Mouse (Mus musculus): Measurements from ENCODE around the gene Ptprcap.

Gene Ptprcap

DNA sequence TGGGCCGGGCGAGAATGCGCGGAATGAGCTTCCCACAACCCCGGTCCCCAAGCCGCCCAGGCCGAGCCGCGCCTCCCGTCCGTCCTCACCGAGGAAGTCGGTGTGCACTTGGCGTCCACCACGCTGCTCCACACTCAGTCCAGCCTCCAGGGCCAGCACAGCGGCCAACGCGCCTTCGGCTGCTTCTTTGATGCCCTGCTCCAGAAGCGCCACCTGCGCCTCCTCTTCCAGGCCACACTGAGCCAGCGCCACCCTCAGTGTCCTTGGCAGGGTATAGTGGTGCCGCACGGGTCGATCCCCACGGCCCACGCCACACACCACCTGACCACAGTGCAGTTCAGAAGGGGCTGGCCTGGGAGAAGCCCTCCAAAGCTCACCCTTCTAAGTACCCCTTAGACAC is 16.4 kb downstream of the Ptprcap start:
- peak in 1 of 2 experiments; percentile 49 for DNase-seq

DNA sequence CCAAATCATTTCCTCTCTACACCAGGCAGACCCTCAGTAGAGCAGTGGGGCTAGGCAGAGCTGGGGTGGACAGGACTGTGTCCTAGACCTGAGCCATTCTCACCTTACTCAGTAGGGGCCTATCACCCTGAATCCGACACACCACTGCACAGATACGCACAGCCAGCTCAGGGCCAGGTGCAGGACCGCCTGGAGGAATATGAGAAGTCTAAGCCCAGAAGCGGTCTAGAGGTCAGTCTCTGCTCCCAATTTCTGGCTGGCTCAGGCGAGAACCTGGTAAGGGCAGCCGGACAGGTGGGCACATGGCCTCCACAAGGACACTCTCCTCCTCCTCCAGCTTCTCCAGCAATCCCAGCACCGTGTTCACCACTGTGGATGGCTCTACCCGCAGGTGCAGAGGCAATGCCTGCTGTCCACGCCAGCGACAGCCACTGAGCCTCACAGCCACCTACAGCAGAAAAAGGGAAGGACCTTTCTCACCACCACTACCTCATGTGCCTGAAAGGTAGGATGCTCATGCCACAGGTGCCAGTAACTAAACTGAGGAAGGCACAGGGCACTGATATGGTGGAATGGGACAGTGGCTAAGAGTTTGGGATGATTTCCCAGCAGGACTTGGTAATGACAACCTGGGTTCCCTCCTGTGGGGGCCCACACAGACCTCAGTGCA is 17.5 kb downstream of the Ptprcap start:
- DNase-seq, result no peak

DNA sequence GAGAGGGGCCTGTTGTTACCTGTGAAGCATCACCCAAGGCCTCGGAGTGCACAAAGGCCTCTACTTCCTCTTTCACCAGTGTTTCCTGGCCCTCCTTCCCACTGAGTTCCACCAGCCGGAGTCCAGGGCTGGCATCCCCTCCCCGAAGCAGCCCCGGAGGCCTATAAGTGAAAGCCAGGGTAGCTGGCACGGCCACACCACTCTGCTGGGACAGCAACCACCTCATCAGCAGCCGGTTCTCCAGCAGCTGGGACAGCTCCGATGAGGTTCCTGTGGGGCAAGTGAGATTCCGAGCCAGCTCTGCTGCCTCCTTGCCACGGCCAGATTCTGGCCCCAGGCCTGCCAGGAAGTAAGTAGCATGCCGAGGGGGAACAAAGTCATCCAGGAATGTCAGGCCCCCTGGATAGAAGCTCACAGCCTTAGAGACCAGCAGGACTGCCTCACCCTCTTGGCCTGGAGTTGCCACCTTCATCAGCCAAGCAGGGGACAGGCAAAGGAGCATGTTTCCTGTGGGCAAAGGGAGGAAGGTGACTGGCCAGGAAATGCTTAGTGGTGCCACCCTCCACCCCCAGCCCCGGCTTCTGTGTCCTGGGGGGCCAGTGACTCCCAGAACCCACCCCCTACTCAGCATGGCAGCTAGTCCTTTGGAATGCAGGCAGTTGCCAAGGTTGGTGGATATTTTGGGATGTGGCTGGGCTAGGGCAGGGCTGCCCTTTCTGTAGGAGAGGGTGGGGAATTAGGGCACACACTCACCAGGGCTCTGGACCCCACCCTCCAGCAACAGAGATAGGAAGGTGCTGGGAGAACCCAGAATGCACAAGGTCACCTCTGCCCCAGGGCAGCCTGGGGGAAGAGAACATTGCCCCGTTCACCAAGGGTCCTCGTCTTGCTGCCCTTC is 18.2 kb downstream of the Ptprcap start:
- no peak for DNase-seq

DNA sequence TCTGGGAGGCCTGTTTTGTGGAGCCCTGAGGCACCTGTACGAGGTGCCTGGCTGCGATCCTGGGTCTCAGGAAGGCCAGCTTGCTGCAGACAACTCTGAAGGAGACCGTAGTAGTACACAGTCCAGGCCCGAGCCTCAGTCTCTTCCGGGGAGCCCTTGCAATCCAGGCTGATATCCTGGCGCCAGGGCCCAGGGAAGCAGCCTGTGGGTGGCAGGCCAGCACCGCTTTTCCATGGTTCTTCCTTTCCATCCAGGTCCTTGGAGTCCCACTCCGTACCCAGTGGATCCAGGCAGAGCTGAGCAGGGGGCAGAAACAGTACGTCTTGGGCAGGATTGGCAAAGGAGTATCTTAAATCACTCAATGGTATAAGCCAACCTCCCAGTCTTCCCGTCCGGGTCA is 19.5 kb downstream of the Ptprcap start:
- no peak for DNase-seq

DNA sequence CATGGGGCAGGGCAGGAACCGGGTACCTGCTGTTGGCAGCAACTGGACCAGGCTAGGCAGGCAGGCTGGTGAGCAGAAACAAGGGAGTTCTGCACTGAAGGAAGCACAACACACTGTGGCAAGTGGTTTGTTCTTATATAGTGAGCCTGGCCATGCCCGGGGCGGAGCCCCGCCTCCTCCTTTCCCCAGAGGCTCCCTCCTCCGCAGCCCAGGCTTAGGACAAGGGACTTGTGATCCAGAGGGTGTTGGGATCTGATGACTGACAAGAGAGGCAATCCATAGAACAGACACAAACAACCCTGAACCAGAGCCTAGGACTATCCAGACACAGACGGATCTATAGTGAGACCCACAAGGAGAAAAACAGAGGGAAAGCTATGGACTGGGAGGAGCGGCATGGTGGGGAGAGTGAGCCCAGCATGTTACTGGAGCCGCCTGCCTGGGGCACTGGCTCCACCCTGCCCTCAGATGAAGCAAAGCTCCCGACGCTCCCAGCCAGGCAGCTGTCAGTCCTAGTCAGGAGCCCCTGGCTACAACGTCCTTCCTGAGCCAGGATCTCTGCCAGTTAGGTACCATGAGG is 22.1 kb downstream of the Ptprcap start, which contains the start of gene Carns1:
Carns1 (minus strand) TSS at position 112 of the 580 bp plus-strand sequence.
- DNase-seq, result no peak

DNA sequence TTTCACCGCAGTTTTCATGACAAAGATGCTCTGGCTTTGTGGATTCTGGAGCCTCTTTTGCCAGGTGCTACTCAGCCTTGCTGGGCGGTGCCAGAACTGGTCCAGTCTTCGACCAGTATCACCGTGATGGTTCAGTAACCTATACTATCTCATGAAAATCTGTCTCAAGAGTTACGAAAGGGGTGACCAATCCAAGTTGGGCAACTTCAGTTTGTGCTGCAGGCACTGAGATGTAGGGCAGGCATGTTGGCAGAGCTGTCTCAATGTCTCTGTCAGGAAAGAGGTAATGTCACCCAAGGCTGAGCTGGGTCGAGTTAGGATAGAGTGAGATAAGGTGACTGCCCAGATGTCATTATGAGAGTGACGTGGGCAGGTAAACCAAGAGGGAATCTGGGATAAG is 27.0 kb downstream of the Ptprcap start:
- DNase-seq, result no peak

DNA sequence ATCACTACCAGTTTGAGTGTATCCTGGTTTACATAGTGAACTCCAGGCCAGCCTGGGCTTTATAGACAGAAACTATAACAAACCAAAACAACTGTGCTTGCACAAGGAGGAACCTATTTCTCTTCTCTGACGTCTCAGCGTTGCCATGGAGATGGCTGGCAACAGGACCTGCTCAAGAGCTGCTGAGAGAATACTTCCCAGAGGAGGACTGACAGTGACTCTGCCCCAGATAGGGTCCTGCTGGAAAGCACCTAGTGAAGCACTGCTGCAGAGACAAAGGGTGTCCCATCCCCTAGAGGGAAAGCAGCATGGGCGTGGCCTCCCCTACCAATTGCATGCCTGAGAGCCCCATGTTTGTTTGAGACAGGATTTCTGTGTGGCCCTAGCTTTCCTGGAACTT is 28.5 kb downstream of the Ptprcap start:
- no peak for DNase-seq

DNA sequence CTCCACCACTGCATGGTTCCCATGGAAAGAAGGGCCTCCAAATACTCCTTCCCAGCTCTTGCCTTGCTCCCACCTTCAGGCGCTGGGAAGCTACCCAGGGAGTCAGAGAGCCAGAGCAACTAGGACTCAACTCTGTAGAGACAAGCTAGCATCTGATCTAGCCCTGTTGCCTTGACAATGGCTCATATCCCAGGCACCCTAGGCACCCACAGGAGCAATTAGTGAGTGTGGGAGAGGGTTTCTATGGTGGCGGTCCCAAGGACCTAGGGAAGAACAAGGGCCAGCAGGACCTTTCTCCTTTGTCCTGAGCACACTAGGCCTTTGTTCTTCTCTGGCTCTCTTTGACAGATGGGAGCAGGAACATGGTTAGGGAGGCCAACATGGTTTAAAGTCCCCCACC is 30.3 kb downstream of the Ptprcap start:
- DNase-seq, result no peak

DNA sequence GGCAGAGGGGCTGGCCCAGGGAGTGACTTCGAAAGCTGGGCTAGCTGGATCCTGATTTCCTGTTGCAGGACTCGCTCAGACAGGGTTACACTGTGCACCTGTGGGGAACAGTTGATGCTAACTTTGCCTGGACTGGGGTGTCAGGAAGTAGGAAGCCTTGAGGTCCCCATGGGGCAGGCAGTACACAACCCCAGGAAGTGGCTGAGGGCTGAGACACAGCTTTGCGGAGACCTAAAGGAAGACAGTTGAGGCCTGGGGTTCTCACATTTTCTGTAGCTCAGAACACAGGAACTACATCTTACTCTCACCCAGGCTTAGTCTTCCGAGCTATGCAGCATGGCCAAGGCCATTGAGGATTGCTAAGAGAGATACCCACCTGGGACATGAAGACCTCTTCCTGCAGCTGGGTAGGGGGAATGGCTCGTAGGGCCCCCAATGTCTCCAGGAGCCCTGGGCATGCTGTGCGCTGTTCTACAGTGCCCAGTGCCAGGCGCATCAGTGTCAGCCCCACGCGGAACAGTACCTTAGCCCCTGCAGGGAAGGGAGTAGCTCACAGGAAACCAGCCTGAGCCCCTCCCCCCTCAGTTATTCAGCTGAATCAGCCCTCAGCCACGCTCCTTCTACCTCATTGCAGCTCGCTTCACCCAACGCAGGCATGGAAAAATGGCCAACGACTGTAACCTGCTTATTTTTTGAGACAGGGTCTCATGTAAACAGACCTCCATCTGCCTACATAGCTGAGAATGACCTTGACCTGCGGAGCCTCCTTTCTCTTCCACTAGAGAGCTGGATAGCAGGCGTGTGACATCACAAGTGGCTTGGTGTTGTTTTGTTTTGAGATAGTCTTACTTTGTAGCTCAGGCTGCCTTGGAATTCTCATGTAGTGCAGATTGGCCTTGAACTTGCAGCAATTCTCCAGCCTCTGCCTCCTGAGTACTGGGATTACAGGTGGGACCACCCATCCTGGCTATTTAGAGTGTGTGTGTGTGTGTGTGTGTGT is 31.9 kb downstream of the Ptprcap start:
- DNase-seq, result peak; percentile 77 to 91

DNA sequence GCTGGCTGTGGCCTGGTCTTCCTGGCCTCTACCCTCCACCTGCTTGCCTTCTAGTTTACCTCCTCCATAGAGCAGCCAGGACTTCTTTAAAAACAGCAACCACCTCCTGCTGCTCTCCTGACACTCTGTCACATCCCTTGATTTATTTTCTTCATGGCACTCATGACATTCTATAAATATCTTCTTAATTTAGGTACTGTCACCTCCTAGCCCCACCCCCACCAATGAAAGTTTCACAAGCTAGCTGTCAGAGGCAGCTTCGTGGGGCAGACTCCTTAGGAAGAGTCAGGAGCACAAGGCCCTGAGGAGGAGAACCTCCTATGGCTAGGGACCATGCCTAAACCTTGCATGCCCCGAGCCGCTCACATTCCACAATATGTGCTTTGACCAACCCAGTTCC is 33.9 kb downstream of the Ptprcap start:
- no peak for DNase-seq

DNA sequence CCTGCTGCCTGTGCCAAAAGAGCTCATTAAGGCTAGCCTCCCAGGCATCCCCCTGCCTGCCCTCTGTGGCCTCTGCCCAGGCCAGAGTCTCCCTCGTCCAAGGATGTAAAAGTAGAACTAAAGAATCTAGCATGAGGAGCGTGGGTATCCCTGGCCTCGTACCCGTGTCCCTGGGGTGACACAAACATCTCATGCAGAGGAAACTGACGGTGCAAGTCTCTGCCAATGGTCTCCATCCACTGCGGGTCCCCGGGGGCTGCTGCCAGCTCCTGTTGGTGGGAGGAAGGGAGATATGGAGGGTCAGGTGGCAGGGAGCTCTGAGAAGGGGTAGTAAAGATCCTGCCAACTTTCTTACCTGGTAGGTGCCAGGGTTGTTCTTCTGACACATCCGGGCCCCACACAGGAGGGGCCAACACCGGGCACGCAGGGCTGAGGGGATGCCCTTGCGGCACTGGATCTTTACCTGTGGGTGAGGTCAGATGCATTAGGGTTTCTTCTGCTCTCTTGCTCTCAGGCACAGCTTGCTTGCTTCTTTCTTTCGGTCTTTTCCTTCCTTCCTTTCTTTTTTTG is 35.7 kb downstream of the Ptprcap start:
- no peak for DNase-seq

DNA sequence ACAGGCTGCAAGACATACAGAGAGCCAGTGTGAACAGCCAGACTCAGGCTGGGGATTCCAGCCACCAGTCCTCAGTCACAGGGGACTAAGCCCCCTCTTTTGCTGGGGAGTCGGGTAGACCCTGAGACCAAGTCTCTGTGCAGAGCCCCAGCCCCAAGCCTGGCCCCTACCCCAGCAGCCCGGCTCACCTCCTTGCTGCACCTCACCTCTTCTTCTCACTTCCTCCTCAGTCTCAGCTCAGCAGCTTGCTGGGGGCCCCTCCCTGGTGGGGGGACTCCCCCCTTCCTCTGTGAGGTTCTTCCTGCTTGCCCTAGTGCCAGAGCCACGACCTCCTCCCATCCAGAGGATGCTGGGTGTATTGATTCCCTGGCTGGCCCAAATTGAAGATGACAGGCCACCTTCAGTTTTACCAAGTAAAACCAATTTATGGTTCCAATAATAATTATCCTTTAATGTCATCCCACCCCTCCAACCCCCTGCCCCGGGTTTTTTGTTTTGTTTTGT is 37.5 kb downstream of the Ptprcap start, which contains the start of gene Tbc1d10c:
Tbc1d10c (minus strand) TSS at position 454 of the 504 bp plus-strand sequence.
- peak; percentile 90 to 95 for DNase-seq

DNA sequence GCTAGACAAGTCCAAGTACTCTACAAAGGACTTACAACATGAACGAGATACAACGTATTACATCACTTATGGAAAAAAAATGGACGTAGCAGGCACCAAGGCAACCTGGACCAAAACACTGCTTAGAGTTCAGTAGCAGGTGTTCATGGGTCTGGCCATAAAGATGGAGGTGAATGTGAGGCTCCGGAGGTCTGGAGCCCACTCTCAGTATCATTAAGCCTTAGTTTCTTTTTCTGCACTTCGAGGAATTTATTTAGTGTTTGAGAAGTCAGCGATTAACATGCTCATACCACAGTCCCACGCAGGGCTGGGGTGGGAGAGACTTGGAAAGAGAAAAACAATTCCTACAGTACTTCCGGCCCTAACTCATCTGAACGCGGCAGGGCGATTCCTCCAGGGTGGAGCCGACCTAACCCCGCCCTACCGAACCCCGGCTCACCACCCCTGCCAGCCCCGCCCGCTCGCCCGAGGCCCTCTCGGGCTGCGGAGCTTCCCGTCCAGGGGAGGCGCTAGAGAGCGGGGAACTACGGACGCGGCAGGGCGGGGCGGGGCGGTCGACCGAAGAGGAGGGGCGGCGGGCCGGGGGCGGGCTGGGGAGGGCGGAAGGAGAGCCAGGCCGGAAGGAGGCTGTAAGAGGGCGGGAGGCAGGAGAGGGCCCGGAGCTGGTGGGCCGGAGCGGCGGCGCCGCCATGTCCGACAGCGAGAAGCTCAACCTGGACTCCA is 38.3 kb downstream of the Ptprcap start, which contains the start of gene Ppp1ca:
Ppp1ca (plus strand) TSS at position 538 of the 723 bp plus-strand sequence.
- DNase-seq, result peak; percentile 90 to 91

DNA sequence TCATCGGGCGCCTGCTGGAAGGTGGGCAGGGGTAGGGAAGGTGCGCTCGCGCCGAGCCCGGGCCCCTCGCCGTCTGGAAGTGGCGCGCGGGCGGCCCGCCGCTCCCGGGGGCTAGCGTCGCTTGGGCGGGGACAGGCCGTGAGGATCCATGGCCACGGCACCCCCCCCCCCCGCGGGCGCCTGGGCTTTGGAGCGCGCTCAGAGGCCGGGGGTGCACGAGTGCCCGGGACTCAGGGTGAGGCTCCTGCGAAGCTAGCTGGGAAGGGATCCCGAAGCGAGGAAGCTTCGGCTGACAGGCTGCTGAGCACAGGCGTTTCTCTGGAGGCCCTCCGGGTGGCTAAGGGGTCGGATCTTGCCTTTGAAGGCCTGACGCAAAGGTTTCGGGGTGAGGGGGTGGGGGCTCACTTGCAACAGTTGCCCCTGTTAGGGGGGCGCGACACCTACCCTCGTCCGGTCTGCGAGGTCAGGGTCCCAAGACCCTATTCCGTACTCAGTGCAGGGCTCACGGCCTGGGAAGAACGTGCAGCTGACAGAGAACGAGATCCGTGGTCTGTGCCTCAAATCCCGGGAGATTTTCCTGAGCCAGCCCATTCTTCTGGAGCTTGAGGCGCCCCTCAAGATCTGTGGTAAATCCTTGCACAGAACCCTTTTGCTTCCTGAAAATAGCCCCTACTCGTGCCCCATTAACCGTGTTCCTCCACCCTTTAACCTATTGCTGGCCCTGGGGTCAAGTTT is 39.0 kb downstream of the Ptprcap start:
- no peak for DNase-seq

DNA sequence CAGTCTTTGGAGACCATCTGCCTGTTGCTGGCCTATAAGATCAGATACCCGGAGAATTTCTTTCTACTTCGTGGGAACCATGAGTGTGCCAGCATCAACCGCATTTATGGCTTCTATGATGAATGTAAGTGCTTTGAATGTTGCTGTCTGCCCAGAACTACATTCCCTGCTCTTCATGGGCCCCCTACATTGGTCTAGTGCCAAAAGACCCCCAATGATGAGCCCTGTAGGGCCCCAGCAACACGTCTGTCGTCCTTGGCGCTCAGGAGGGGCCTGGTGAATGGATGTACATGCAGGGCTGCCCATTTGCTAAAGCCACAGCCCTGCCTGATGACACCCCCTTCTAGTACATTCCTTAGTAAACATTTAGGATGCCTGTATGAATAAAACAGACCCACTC is 39.7 kb downstream of the Ptprcap start:
- no peak for DNase-seq

DNA sequence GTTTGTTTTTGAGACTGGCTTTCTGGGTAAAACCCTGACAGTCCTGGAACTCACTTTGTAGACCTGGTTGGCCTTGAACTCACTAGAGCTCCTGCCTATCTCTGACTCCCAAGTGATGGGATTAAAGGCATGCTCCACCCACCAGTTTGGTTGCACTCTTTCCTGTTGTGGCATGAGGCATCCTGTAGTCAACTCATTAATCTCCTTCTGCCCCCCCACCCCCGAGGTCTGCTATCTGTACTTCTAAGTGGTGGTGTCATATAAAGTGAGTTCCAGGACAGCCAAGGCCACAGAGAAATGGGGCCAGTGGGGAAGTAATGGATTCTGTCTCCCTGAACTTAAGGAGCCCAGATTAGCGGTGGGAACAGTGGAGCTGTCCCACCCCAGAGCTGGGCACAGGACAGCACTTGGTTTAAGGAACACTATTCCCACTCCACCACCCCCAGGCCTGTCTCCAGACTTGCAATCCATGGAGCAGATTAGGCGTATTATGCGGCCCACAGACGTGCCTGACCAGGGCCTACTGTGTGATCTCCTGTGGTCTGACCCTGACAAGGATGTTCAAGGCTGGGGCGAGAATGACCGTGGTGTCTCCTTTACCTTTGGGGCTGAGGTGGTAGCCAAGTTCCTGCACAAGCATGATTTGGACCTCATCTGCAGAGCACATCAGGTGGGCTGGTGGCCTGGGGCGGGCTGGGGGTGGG is 40.8 kb downstream of the Ptprcap start:
- no peak for DNase-seq

DNA sequence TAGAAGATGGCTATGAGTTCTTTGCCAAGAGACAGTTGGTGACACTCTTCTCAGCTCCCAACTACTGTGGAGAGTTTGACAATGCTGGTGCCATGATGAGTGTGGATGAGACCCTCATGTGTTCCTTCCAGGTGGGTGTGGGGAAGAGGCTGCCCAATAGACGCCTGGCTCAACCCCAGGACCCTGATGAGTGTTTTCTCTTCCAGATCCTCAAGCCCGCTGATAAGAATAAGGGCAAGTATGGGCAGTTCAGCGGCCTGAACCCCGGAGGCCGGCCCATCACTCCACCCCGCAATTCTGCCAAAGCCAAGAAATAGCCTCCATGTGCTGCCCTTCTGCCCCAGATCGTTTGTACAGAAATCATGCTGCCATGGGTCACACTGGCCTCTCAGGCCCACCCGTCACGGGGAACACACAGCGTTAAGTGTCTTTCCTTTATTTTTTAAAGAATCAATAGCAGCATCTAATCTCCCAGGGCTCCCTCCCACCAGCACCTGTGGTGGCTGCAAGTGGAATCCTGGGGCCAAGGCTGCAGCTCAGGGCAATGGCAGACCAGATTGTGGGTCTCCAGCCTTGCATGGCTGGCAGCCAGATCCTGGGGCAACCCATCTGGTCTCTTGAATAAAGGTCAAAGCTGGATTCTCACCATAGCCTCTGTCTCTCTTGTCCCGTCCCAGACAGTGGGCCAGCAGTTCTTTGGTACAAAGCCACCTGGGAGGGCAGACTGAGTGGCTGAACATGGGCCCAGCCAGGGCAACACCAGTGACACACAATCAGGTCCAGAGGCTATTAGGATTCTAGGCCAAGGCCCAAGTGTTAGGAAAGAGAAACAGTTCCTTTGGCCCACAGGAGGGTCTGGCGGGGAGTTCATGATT is 41.6 kb downstream of the Ptprcap start:
- DNase-seq, result no peak

DNA sequence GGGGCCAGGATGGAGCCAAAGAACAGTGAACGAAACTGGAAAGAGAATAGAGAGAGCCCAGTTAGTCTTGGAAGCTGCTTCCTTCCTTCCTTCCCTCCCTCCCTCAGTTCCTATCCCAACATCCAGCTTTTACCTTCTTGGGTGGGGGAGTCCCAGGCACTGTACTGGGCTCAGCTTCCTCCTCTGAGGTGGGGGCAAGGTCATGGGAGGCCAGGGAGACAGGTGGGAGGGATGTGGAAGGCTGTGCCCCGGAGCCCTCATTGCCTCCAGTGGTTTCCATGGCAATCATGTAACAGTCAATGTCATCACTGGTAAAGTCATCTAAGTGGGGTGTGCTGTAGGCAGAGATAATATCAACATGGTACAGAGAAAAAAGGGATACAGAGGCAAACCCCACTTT is 42.6 kb downstream of the Ptprcap start:
- DNase-seq, result no peak

DNA sequence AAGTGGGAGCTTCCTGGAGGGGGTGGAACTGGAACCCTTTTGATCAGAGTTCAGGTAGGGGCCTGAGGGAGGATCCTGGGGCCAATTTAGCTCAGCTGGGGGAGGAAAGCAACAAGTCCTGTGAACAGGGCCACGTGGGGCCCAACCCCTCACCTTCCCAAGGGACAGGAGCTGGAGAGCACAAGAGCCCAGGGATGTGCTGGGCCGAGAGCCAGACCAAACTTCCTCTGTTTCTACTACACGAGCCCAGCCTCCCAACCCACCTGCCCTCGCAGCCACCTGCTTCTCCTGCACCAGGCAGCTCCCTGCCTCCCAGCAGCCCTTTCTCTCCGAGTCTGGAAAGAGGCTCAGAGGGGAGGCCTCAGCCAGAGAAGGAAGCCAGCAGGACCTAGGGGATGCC is 43.1 kb downstream of the Ptprcap start:
- DNase-seq, result no peak

All from thymus, adult 18-20 months (tissue).